Mouse (Mus musculus): ENCODE results near the gene Ephx1. TPM values are rescaled to one million over a fixed set of nuclear protein-coding genes. Genes with fewer than 3 reads are reported as not detected.

Ephx1 gene
- polyA plus RNA-seq, 1 experiment, result 16.9 TPM

- Histone ChIP-seq H3K4me3 (ENCODE audit: low read depth, low read length) (peak overlapping the region; percentile 47), H3K27me3 (ENCODE audit: control insufficient read depth, insufficient read depth, low read length, poor library complexity, severe bottlenecking) (no peaks in the 10 kb centered on the region), H3K36me3 (ENCODE audit: control insufficient read depth, insufficient read depth, low read length, poor library complexity, severe bottlenecking) (no peaks in the 10 kb centered on the region), H3K27ac (ENCODE audit: insufficient read depth, low read length) (peak overlapping the region; percentile 67), H3K9ac (ENCODE audit: low read depth, poor library complexity, severe bottlenecking) (0 out of 2 replicates have a peak overlapping the region, but pooled peaks have one; percentile 15), H3K4me1 (ENCODE audit: control insufficient read depth, insufficient read depth, low read length) (peaks cover 10% of the 10 kb centered on the region), H3K9me3 (replicated peaks; ENCODE audit: control insufficient read depth, insufficient read depth, low read length, poor library complexity, severe bottlenecking) (no peaks in the 10 kb centered on the region)
- no peak for TF ChIP-seq EP300 (IDR thresholded peaks at IDR 0.05; ENCODE audit: insufficient read depth, low read depth, low read length)
- no peak for TF ChIP-seq CTCF (IDR thresholded peaks at IDR 0.05; ENCODE audit: low read depth, low read length)
- TF ChIP-seq POLR2A (IDR thresholded peaks at IDR 0.05; ENCODE audit: insufficient read depth, low read length), result no peak
Measured at GRCm38 (mm10) chr1:180945001-180945980, 75.4 kb downstream of the Ephx1 start.

- Histone ChIP-seq H3K9me3 (replicated peaks; ENCODE audit: control insufficient read depth, insufficient read depth, low read length, poor library complexity, severe bottlenecking) (no peaks in the 10 kb centered on the region), H3K4me3 (ENCODE audit: low read depth, low read length) (no peak overlapping the region), H3K27me3 (ENCODE audit: control insufficient read depth, insufficient read depth, low read length, poor library complexity, severe bottlenecking) (no peaks in the 10 kb centered on the region), H3K27ac (ENCODE audit: insufficient read depth, low read length) (no peak overlapping the region), H3K36me3 (ENCODE audit: control insufficient read depth, insufficient read depth, low read length, poor library complexity, severe bottlenecking) (no peaks in the 10 kb centered on the region), H3K9ac (ENCODE audit: low read depth, poor library complexity, severe bottlenecking) (no peak overlapping the region), H3K4me1 (ENCODE audit: control insufficient read depth, insufficient read depth, low read length) (peaks cover 10% of the 10 kb centered on the region)
- TF ChIP-seq CTCF (IDR thresholded peaks at IDR 0.05; ENCODE audit: low read depth, low read length), result no peak
- TF ChIP-seq EP300 (IDR thresholded peaks at IDR 0.05; ENCODE audit: insufficient read depth, low read depth, low read length), result no peak
- TF ChIP-seq POLR2A (IDR thresholded peaks at IDR 0.05; ENCODE audit: insufficient read depth, low read length), result no peak
Measured at GRCm38 (mm10) chr1:180944553-180944952, 76.2 kb downstream of the Ephx1 start.

DNA sequence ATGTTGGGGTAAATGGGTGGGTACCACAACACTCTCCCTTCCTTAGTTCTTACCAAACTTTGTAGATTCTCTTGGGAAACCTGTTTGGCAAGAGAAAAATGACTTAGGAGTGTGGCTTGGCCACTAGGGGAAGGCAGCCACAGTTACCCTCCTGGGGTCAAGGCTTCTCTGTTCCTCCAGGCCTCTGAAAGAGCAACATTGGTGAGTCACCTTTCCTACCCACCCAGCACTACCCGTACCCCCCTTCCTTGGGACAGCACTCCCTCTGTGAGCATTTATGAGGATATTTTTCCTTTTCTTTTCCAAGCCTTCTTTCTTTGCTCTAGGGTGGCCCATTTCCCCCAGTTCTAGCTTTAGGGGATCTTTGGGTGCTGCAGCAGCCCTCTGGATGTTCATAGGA is 76.8 kb downstream of the Ephx1 start:
- Histone ChIP-seq H3K27ac (ENCODE audit: insufficient read depth, low read length) (no peak overlapping the region), H3K36me3 (ENCODE audit: control insufficient read depth, insufficient read depth, low read length, poor library complexity, severe bottlenecking) (no peaks in the 10 kb centered on the region), H3K27me3 (ENCODE audit: control insufficient read depth, insufficient read depth, low read length, poor library complexity, severe bottlenecking) (no peaks in the 10 kb centered on the region), H3K9me3 (replicated peaks; ENCODE audit: control insufficient read depth, insufficient read depth, low read length, poor library complexity, severe bottlenecking) (no peaks in the 10 kb centered on the region), H3K4me1 (ENCODE audit: control insufficient read depth, insufficient read depth, low read length) (peaks cover 10% of the 10 kb centered on the region), H3K9ac (ENCODE audit: low read depth, poor library complexity, severe bottlenecking) (no peak overlapping the region), H3K4me3 (ENCODE audit: low read depth, low read length) (no peak overlapping the region)
- TF ChIP-seq EP300 (IDR thresholded peaks at IDR 0.05; ENCODE audit: insufficient read depth, low read depth, low read length) (no peak), POLR2A (IDR thresholded peaks at IDR 0.05; ENCODE audit: insufficient read depth, low read length) (no peak), CTCF (IDR thresholded peaks at IDR 0.05; ENCODE audit: low read depth, low read length) (no peak)

DNA sequence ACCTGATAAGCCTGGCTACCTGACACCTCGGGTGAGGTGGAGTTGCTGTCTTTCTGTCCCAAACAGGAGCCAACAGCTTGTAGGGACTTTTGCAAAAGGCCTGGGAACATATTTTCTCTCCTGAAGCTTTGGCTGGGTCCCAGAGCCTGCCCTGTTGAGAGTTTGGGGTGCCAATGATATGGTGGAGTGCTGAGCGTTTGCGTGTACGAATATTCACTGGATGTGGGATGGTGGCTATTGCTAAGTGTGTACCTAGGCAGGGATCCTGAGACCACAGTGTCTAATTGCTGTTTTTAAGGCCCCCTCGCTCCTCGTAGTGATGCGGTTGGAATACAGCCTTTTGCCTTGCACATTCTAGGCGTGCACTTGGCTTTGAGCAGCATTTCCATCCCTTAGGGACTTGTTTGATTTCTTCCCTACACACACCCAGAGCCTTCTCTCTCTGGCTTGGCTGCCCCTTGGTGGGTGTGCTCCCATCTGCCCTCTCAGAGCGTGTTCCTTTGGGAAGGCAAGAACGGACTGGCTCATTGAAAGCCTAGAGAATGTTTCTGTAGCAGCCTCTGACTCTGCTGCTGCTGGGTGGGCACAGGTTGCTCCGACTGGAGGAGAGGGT is 77.6 kb downstream of the Ephx1 start:
- no peaks in the 10 kb centered on the region for H3K27me3 ChIP-seq (ENCODE audit: control insufficient read depth, insufficient read depth, low read length, poor library complexity, severe bottlenecking)
- H3K27ac ChIP-seq (ENCODE audit: insufficient read depth, low read length), result peak overlapping the region; percentile 2; the same call in 1 of the 2 replicates
- no peak for TF ChIP-seq EP300 (IDR thresholded peaks at IDR 0.05; ENCODE audit: insufficient read depth, low read depth, low read length)
- TF ChIP-seq CTCF (IDR thresholded peaks at IDR 0.05; ENCODE audit: low read depth, low read length), result no peak
- TF ChIP-seq POLR2A (IDR thresholded peaks at IDR 0.05; ENCODE audit: insufficient read depth, low read length), result no peak

GRCm38 (mm10) chr1:180942166-180943031 is 78.3 kb downstream of the Ephx1 start, which contains the start of gene Tmem63a:
Gene Tmem63a (plus strand): TSS chr1:180942344.
- TF ChIP-seq CTCF (IDR thresholded peaks at IDR 0.05; ENCODE audit: low read depth, low read length) (no peak), EP300 (IDR thresholded peaks at IDR 0.05; ENCODE audit: insufficient read depth, low read depth, low read length) (no peak), POLR2A (IDR thresholded peaks at IDR 0.05; ENCODE audit: insufficient read depth, low read length) (no peak)
- H3K4me1 ChIP-seq (ENCODE audit: control insufficient read depth, insufficient read depth, low read length), result peaks cover 10% of the 10 kb centered on the region
- H3K36me3 ChIP-seq (ENCODE audit: control insufficient read depth, insufficient read depth, low read length, poor library complexity, severe bottlenecking), result no peaks in the 10 kb centered on the region
- H3K27me3 ChIP-seq (ENCODE audit: control insufficient read depth, insufficient read depth, low read length, poor library complexity, severe bottlenecking), result no peaks in the 10 kb centered on the region
- H3K9ac ChIP-seq (ENCODE audit: low read depth, poor library complexity, severe bottlenecking), result peak within 1 kb of the TSS; percentile 47
- peak within 1 kb of the TSS; percentile 2; the same call in 1 of the 2 replicates for H3K27ac ChIP-seq (ENCODE audit: insufficient read depth, low read length)
- peak within 1 kb of the TSS; percentile 64 for H3K4me3 ChIP-seq (ENCODE audit: low read depth, low read length)
- H3K9me3 ChIP-seq (replicated peaks; ENCODE audit: control insufficient read depth, insufficient read depth, low read length, poor library complexity, severe bottlenecking), result no peaks in the 10 kb centered on the region

More for the DNA sequence above, 77.6 kb downstream of the Ephx1 start:
- peak overlapping the region; percentile 64 for H3K4me3 ChIP-seq (ENCODE audit: low read depth, low read length)
- H3K9me3 ChIP-seq (replicated peaks; ENCODE audit: control insufficient read depth, insufficient read depth, low read length, poor library complexity, severe bottlenecking), result no peaks in the 10 kb centered on the region
- H3K36me3 ChIP-seq (ENCODE audit: control insufficient read depth, insufficient read depth, low read length, poor library complexity, severe bottlenecking), result no peaks in the 10 kb centered on the region
- peak overlapping the region; percentile 47 for H3K9ac ChIP-seq (ENCODE audit: low read depth, poor library complexity, severe bottlenecking)
- H3K4me1 ChIP-seq (ENCODE audit: control insufficient read depth, insufficient read depth, low read length), result peaks cover 10% of the 10 kb centered on the region
